Mouse (Mus musculus) CD8-positive naive resting alpha-beta T cell, adult 2 months (primary cell): ENCODE results near the gene Tmem179.

ENCODE experiments used
- DNase-seq, 2 experiments: peaks; one replicate each; pipeline ENCODE4 v3.0.0; 2022; ENCODE audit warnings: low read depth in 2 of 2, low spot score in 2 of 2

The Tmem179 gene

GRCm38 (mm10) chr12:112465928-112466327 lies 50.6 kb downstream of the Tmem179 start:
- DNase-seq = no peak

- no peak for DNase-seq
These were observed 52.0 kb downstream of the Tmem179 start for GRCm38 (mm10) chr12:112464516-112464915.

GRCm38 (mm10) chr12:112463750-112464444 lies 52.6 kb downstream of the Tmem179 start:
- DNase-seq = no peak

GRCm38 (mm10) chr12:112463209-112463608 lies 53.3 kb downstream of the Tmem179 start:
- no peak for DNase-seq

GRCm38 (mm10) chr12:112462423-112462822 lies 54.1 kb downstream of the Tmem179 start:
- no peak for DNase-seq

GRCm38 (mm10) chr12:112457839-112458238 lies 58.7 kb downstream of the Tmem179 start:
- no peak for DNase-seq

GRCm38 (mm10) chr12:112456144-112456713 lies 60.3 kb downstream of the Tmem179 start:
- DNase-seq = no peak

- DNase-seq = no peak
These were observed 64.7 kb downstream of the Tmem179 start for GRCm38 (mm10) chr12:112451826-112452225.

GRCm38 (mm10) chr12:112451381-112451780 lies 65.2 kb downstream of the Tmem179 start:
- DNase-seq = no peak

GRCm38 (mm10) chr12:112450883-112451282 lies 65.7 kb downstream of the Tmem179 start:
- peak in 1 of 2 experiments; percentile 24 for DNase-seq
